Mouse (Mus musculus): ENCODE results near the gene Clip2. TPM values are rescaled to one million over a fixed set of nuclear protein-coding genes. Genes with fewer than 3 reads are reported as not detected.

Gene Clip2
- total and polyA plus RNA-seq, 2 experiments from 2014 or later = 13.1 to 153 TPM

GRCm38 (mm10) chr5:134539891-134540290 lies 12.3 kb downstream of the Clip2 start:
- peak; percentile 87 for ATAC-seq (ENCODE audit: low FRiP score)
- Histone ChIP-seq H3K4me3 (ENCODE audit: low read depth, low read length) (no peak overlapping the region), H3K27ac (ENCODE audit: low read depth, low read length) (peak overlapping the region; percentile 47; the same call in 1 of the 2 replicates), H3K27me3 (ENCODE audit: insufficient read depth, low read length) (no peaks in the 10 kb centered on the region), H3K9ac (replicated peaks; ENCODE audit: low read length, poor library complexity, severe bottlenecking) (no peak overlapping the region), H3K36me3 (ENCODE audit: insufficient read depth, low read length) (peaks cover 5% of the 10 kb centered on the region), H3K4me1 (ENCODE audit: insufficient read depth, low read length) (no peaks in the 10 kb centered on the region), H3K9me3 (ENCODE audit: low read length) (no peaks in the 10 kb centered on the region), H3K4me2 (ENCODE audit: low read depth, low read length, poor library complexity, severe bottlenecking) (no peak overlapping the region)
- peak; percentile 81 for DNase-seq (ENCODE audit: low spot score)
- TF ChIP-seq CTCF (IDR thresholded peaks at IDR 0.05) = no peak
- 11% methylated on average over 3 of the region's 3 CpGs for WGBS

- WGBS = 89% methylated on average over 6 of the region's 6 CpGs
These were observed 16.2 kb downstream of the Clip2 start for GRCm38 (mm10) chr5:134536036-134536435.

GRCm38 (mm10) chr5:134532417-134532816 lies 19.8 kb downstream of the Clip2 start:
- Histone ChIP-seq H3K9ac (replicated peaks; ENCODE audit: low read length, poor library complexity, severe bottlenecking) (no peak overlapping the region), H3K4me1 (ENCODE audit: insufficient read depth, low read length) (peaks cover 9% of the 10 kb centered on the region; the same call in 1 of the 2 replicates), H3K36me3 (ENCODE audit: insufficient read depth, low read length) (peaks cover 37% of the 10 kb centered on the region), H3K4me3 (ENCODE audit: low read depth, low read length) (no peak overlapping the region), H3K9me3 (ENCODE audit: low read length) (no peaks in the 10 kb centered on the region), H3K27ac (ENCODE audit: low read depth, low read length) (no peak overlapping the region), H3K4me2 (ENCODE audit: low read depth, low read length, poor library complexity, severe bottlenecking) (no peak overlapping the region), H3K27me3 (ENCODE audit: insufficient read depth, low read length) (no peaks in the 10 kb centered on the region)
- DNase-seq (ENCODE audit: low spot score) (no peak), ATAC-seq (ENCODE audit: low FRiP score) (no peak)
- 94% methylated on average over 6 of the region's 6 CpGs for WGBS
- TF ChIP-seq CTCF (IDR thresholded peaks at IDR 0.05) = no peak

More at GRCm38 (mm10) chr5:134536036-134536435, 16.2 kb downstream of the Clip2 start:
- Histone ChIP-seq H3K4me2 (ENCODE audit: low read depth, low read length, poor library complexity, severe bottlenecking) (no peak overlapping the region), H3K36me3 (ENCODE audit: insufficient read depth, low read length) (peaks cover 35% of the 10 kb centered on the region), H3K4me3 (ENCODE audit: low read depth, low read length) (no peak overlapping the region), H3K4me1 (ENCODE audit: insufficient read depth, low read length) (no peaks in the 10 kb centered on the region), H3K27ac (ENCODE audit: low read depth, low read length) (no peak overlapping the region), H3K27me3 (ENCODE audit: insufficient read depth, low read length) (no peaks in the 10 kb centered on the region), H3K9ac (replicated peaks; ENCODE audit: low read length, poor library complexity, severe bottlenecking) (no peak overlapping the region), H3K9me3 (ENCODE audit: low read length) (no peaks in the 10 kb centered on the region)
- no peak for TF ChIP-seq CTCF (IDR thresholded peaks at IDR 0.05)
- DNase-seq (ENCODE audit: low spot score) (no peak), ATAC-seq (ENCODE audit: low FRiP score) (no peak)

- no peak overlapping the region for H3K9ac ChIP-seq (replicated peaks; ENCODE audit: low read length, poor library complexity, severe bottlenecking)
- no peaks in the 10 kb centered on the region for H3K27me3 ChIP-seq (ENCODE audit: insufficient read depth, low read length)
- ATAC-seq (ENCODE audit: low FRiP score) (peak; percentile 66), DNase-seq (ENCODE audit: low spot score) (peak; percentile 84)
- H3K4me3 ChIP-seq (ENCODE audit: low read depth, low read length) = no peak overlapping the region
- 79% methylated on average over 9 of the region's 9 CpGs for WGBS
- H3K4me1 ChIP-seq (ENCODE audit: insufficient read depth, low read length) = peaks cover 9% of the 10 kb centered on the region; the same call in 1 of the 2 replicates
- H3K9me3 ChIP-seq (ENCODE audit: low read length) = no peaks in the 10 kb centered on the region
- H3K36me3 ChIP-seq (ENCODE audit: insufficient read depth, low read length) = peaks cover 37% of the 10 kb centered on the region
- H3K27ac ChIP-seq (ENCODE audit: low read depth, low read length) = peak overlapping the region; percentile 49
- TF ChIP-seq CTCF (IDR thresholded peaks at IDR 0.05) = no peak
- H3K4me2 ChIP-seq (ENCODE audit: low read depth, low read length, poor library complexity, severe bottlenecking) = no peak overlapping the region
These were observed 20.6 kb downstream of the Clip2 start for GRCm38 (mm10) chr5:134531585-134531984.

- no peak for TF ChIP-seq CTCF (IDR thresholded peaks at IDR 0.05)
- no peaks in the 10 kb centered on the region for H3K9me3 ChIP-seq (ENCODE audit: low read length)
- no peaks in the 10 kb centered on the region for H3K27me3 ChIP-seq (ENCODE audit: insufficient read depth, low read length)
- DNase-seq (ENCODE audit: low spot score) (peak; percentile 93), ATAC-seq (ENCODE audit: low FRiP score) (peak; percentile 67)
- 59% methylated on average over 7 of the region's 7 CpGs for WGBS
- H3K4me1 ChIP-seq (ENCODE audit: insufficient read depth, low read length) = peaks cover 9% of the 10 kb centered on the region; the same call in 1 of the 2 replicates
- peak overlapping the region; percentile 49 for H3K27ac ChIP-seq (ENCODE audit: low read depth, low read length)
- H3K36me3 ChIP-seq (ENCODE audit: insufficient read depth, low read length) = peaks cover 37% of the 10 kb centered on the region
- H3K4me3 ChIP-seq (ENCODE audit: low read depth, low read length) = no peak overlapping the region
- H3K4me2 ChIP-seq (ENCODE audit: low read depth, low read length, poor library complexity, severe bottlenecking) = no peak overlapping the region
- 0 out of 2 replicates have a peak overlapping the region, but pooled peaks have one; percentile 13 for H3K9ac ChIP-seq (replicated peaks; ENCODE audit: low read length, poor library complexity, severe bottlenecking)
These were observed 21.4 kb downstream of the Clip2 start for GRCm38 (mm10) chr5:134530830-134531229.

- Histone ChIP-seq H3K9ac (replicated peaks; ENCODE audit: low read length, poor library complexity, severe bottlenecking) (no peak overlapping the region), H3K9me3 (ENCODE audit: low read length) (no peaks in the 10 kb centered on the region), H3K36me3 (ENCODE audit: insufficient read depth, low read length) (peaks cover 25% of the 10 kb centered on the region), H3K27me3 (ENCODE audit: insufficient read depth, low read length) (no peaks in the 10 kb centered on the region), H3K4me2 (ENCODE audit: low read depth, low read length, poor library complexity, severe bottlenecking) (no peak overlapping the region), H3K27ac (ENCODE audit: low read depth, low read length) (0 out of 2 replicates have a peak overlapping the region, but pooled peaks have one; percentile 18), H3K4me3 (ENCODE audit: low read depth, low read length) (no peak overlapping the region), H3K4me1 (ENCODE audit: insufficient read depth, low read length) (peaks cover 9% of the 10 kb centered on the region; the same call in 1 of the 2 replicates)
- WGBS = 19% methylated on average over 9 of the region's 9 CpGs
- no peak for DNase-seq (ENCODE audit: low spot score)
- TF ChIP-seq CTCF (IDR thresholded peaks at IDR 0.05) = no peak
- no peak for ATAC-seq (ENCODE audit: low FRiP score)
These were observed 23.7 kb downstream of the Clip2 start for GRCm38 (mm10) chr5:134528488-134528887.

Data from midbrain, postnatal 0 days (tissue).